Mouse (Mus musculus): ENCODE measurements around the gene Npas3.

GRCm38 (mm10) chr12:53882863-53883262, 634.4 kb downstream of the Npas3 start:
- TF ChIP-seq CTCF (IDR thresholded peaks at IDR 0.05; ENCODE audit: borderline replicate concordance, control insufficient read depth, extremely low read depth, insufficient read depth, low read length, poor library complexity), result no peak
- no peak for TF ChIP-seq POLR2A (IDR thresholded peaks at IDR 0.05; ENCODE audit: control insufficient read depth, extremely low read depth, insufficient read depth, low read length, poor library complexity)
